Mouse (Mus musculus) MEL (cell line): ENCODE results near the gene Il17c. TPM values are rescaled to one million over a fixed set of nuclear protein-coding genes. Genes with fewer than 3 reads are reported as not detected.

Experiments
- DNase-seq: peaks from one replicate; pipeline ENCODE4 v3.0.0; 2011; ENCODE audit warnings: low read depth, low spot score
- H3K27ac ChIP-seq: 2 replicates; pipeline ENCODE4 v1.5.1; 2012; ENCODE audit warnings: low read depth, mild to moderate bottlenecking, control low read depth, low read length, moderate library complexity; ENCODE audit not compliant: control insufficient read depth
- H3K27me3 ChIP-seq, 2 experiments: fragments of 150-350 bp in 1 of 2; sonication (generic) in 1 of 2; 2 replicates each; pipeline ENCODE4 v1.6.1; 2012; ENCODE audit warnings: low read length in 2 of 2, mild to moderate bottlenecking in 2 of 2, improper control_type of control experiment in 1 of 2, moderate library complexity in 1 of 2; ENCODE audit not compliant: insufficient read depth in 2 of 2, control insufficient read depth in 1 of 2
- H3K36me3 ChIP-seq, 2 experiments: 2 replicates each; pipeline ENCODE4 v1.6.1; 2012 to 2014; ENCODE audit warnings: low read length in 2 of 2, improper control_type of control experiment in 1 of 2, inconsistent platforms in 1 of 2, mild to moderate bottlenecking in 1 of 2; ENCODE audit not compliant: insufficient read depth in 2 of 2, control insufficient read depth in 1 of 2
- H3K4me1 ChIP-seq, 2 experiments: fragments of 150-350 bp in 1 of 2; sonication (generic) in 1 of 2; 2 replicates each; pipeline ENCODE4 v1.6.1; 2012; ENCODE audit warnings: low read length in 2 of 2, improper control_type of control experiment in 1 of 2, mild to moderate bottlenecking in 1 of 2; ENCODE audit not compliant: insufficient read depth in 2 of 2, control insufficient read depth in 1 of 2
- H3K4me3 ChIP-seq, 2 experiments: fragments of 150-350 bp in 1 of 2; sonication (generic) in 1 of 2; 2 replicates each; pipeline ENCODE4 v1.5.1; 2012; ENCODE audit warnings: low read depth in 2 of 2, low read length in 2 of 2, mild to moderate bottlenecking in 2 of 2, moderate library complexity in 2 of 2, control low read depth in 1 of 2, improper control_type of control experiment in 1 of 2; ENCODE audit not compliant: control insufficient read depth in 1 of 2, insufficient read depth in 1 of 2
- H3K79me2 ChIP-seq: 2 replicates; pipeline ENCODE4 v1.6.1; 2012; ENCODE audit warnings: mild to moderate bottlenecking, low read length, moderate library complexity; ENCODE audit not compliant: control insufficient read depth, poor library complexity, insufficient read depth
- H3K9ac ChIP-seq: 2 replicates; pipeline ENCODE4 v1.6.1; 2012; ENCODE audit warnings: low read depth, mild to moderate bottlenecking, control low read depth, low read length, moderate library complexity; ENCODE audit not compliant: control insufficient read depth, poor library complexity, severe bottlenecking
- H3K9me3 ChIP-seq: fragments of 150-350 bp; sonication (generic); replicated peaks from 2 replicates; pipeline ENCODE4 v1.6.1; 2012; ENCODE audit warnings: mild to moderate bottlenecking, low read length, improper control_type of control experiment, moderate library complexity; ENCODE audit not compliant: insufficient read depth
- BHLHE40 ChIP-seq: IDR thresholded peaks from 2 replicates; pipeline ENCODE4 v1.6.1; 2012; ENCODE audit warnings: low read depth, mild to moderate bottlenecking, inconsistent platforms, low read length, improper control_type of control experiment, borderline replicate concordance
- CHD1 ChIP-seq: IDR thresholded peaks from 2 replicates; pipeline ENCODE4 v1.6.1; 2012; ENCODE audit warnings: low read depth, mild to moderate bottlenecking, inconsistent platforms, low read length, improper control_type of control experiment
- CHD2 ChIP-seq: IDR thresholded peaks from 2 replicates; pipeline ENCODE4 v1.6.1; 2011; ENCODE audit warnings: low read length, improper control_type of control experiment
- CTCF ChIP-seq, 3 experiments: IDR thresholded peaks in 2 of 3; conservative IDR thresholded peaks in 1 of 3; 2 replicates each; pipeline ENCODE4 v1.5.1; 2011 to 2012; ENCODE audit warnings: low read length in 3 of 3, low read depth in 2 of 3, mild to moderate bottlenecking in 2 of 3, improper control_type of control experiment in 1 of 3, inconsistent platforms in 1 of 3, mixed read lengths in 1 of 3, moderate library complexity in 1 of 3; ENCODE audit not compliant: control insufficient read depth in 1 of 3, insufficient read depth in 1 of 3, poor library complexity in 1 of 3, severe bottlenecking in 1 of 3
- GABPA ChIP-seq: IDR thresholded peaks from 2 replicates; pipeline ENCODE4 v1.6.1; 2012; ENCODE audit warnings: low read depth, mild to moderate bottlenecking, inconsistent platforms, low read length, improper control_type of control experiment, moderate library complexity
- GATA1 ChIP-seq: IDR thresholded peaks from 2 replicates; pipeline ENCODE4 v1.6.1; 2011; ENCODE audit warnings: low read depth, low read length, improper control_type of control experiment
- HCFC1 ChIP-seq: IDR thresholded peaks from 2 replicates; pipeline ENCODE4 v1.6.1; 2012; ENCODE audit warnings: low read depth, mild to moderate bottlenecking, inconsistent platforms, low read length, improper control_type of control experiment, moderate library complexity
- MAX ChIP-seq: IDR thresholded peaks from 2 replicates; pipeline ENCODE4 v1.6.1; 2011; ENCODE audit warnings: low read length, improper control_type of control experiment
- MAZ ChIP-seq: IDR thresholded peaks from 2 replicates; pipeline ENCODE4 v1.6.1; 2012; ENCODE audit warnings: low read depth, mild to moderate bottlenecking, inconsistent platforms, low read length, improper control_type of control experiment
- MEF2A ChIP-seq: IDR thresholded peaks from 2 replicates; pipeline ENCODE4 v1.6.1; 2014; ENCODE audit warnings: low read depth, mild to moderate bottlenecking, inconsistent platforms, low read length, improper control_type of control experiment; ENCODE audit not compliant: poor library complexity, insufficient replicate concordance, severe bottlenecking; ENCODE audit errors: extremely low read depth
- MYB ChIP-seq: IDR thresholded peaks from 2 replicates; pipeline ENCODE4 v1.6.1; 2011; ENCODE audit warnings: mild to moderate bottlenecking, low read depth, low read length, improper control_type of control experiment
- MYC ChIP-seq: IDR thresholded peaks from 2 replicates; pipeline ENCODE4 v1.6.1; 2011; ENCODE audit warnings: low read depth, mild to moderate bottlenecking, low read length, improper control_type of control experiment, moderate library complexity
- NELFE ChIP-seq: IDR thresholded peaks from 2 replicates; pipeline ENCODE4 v1.6.1; 2011; ENCODE audit warnings: low read depth, low read length, improper control_type of control experiment
- NRF1 ChIP-seq: IDR thresholded peaks from 2 replicates; pipeline ENCODE4 v1.6.1; 2014; ENCODE audit warnings: low read depth, mild to moderate bottlenecking, inconsistent platforms, low read length, improper control_type of control experiment, moderate library complexity; ENCODE audit not compliant: poor library complexity, insufficient read depth, severe bottlenecking
- POLR2A ChIP-seq, 2 experiments: IDR thresholded peaks; 2 replicates each; pipeline ENCODE4 v1.6.1; 2011 to 2012; ENCODE audit warnings: low read length in 2 of 2, mild to moderate bottlenecking in 2 of 2, control low read depth in 1 of 2, improper control_type of control experiment in 1 of 2, low read depth in 1 of 2, moderate library complexity in 1 of 2; ENCODE audit not compliant: control insufficient read depth in 1 of 2, insufficient read depth in 1 of 2, poor library complexity in 1 of 2
- POLR2AphosphoS2 ChIP-seq: IDR thresholded peaks from 2 replicates; pipeline ENCODE4 v1.6.1; 2011; ENCODE audit warnings: low read length, improper control_type of control experiment
- RAD21 ChIP-seq: IDR thresholded peaks from 2 replicates; pipeline ENCODE4 v1.6.1; 2011; ENCODE audit warnings: mild to moderate bottlenecking, low read depth, low read length, improper control_type of control experiment
- RCOR1 ChIP-seq: IDR thresholded peaks from 2 replicates; pipeline ENCODE4 v1.6.1; 2012; ENCODE audit warnings: low read depth, mild to moderate bottlenecking, inconsistent platforms, low read length, improper control_type of control experiment
- TCF12 ChIP-seq: IDR thresholded peaks from 2 replicates; pipeline ENCODE4 v1.6.1; 2014; ENCODE audit warnings: low read depth, mild to moderate bottlenecking, inconsistent platforms, low read length, improper control_type of control experiment, moderate library complexity
- USF1 ChIP-seq: IDR thresholded peaks from 2 replicates; pipeline ENCODE4 v1.6.1; 2014; ENCODE audit warnings: low read depth, mild to moderate bottlenecking, inconsistent platforms, low read length, improper control_type of control experiment, moderate library complexity
- USF2 ChIP-seq, 2 experiments: IDR thresholded peaks; 2 replicates each; pipeline ENCODE4 v1.6.1; 2011 to 2012; ENCODE audit warnings: improper control_type of control experiment in 2 of 2, low read length in 2 of 2, borderline replicate concordance in 1 of 2, inconsistent platforms in 1 of 2, low read depth in 1 of 2, mild to moderate bottlenecking in 1 of 2; ENCODE audit not compliant: insufficient read depth in 1 of 2
- ZC3H11A ChIP-seq: IDR thresholded peaks from 2 replicates; pipeline ENCODE4 v1.6.1; 2012; ENCODE audit warnings: low read depth, mild to moderate bottlenecking, inconsistent platforms, low read length, improper control_type of control experiment
- polyA plus RNA-seq, 2 experiments: library from polyadenylated mRNA; stranded (reverse) in 1 of 2; unstranded in 1 of 2; fragments of >175 nt in 1 of 2; fragments of >200 nt in 1 of 2; gene quantifications; 2 replicates each; pipeline versions ENCODE4 v1.2.1 to v1.2.4; 2012; ENCODE audit warnings: low replicate concordance in 2 of 2, low read depth in 1 of 2; ENCODE audit not compliant: insufficient read length in 2 of 2, insufficient read depth in 1 of 2, missing spikeins in 1 of 2
- total RNA-seq: library from RNA; depleted of rRNA; stranded (reverse); fragments of 300-350 nt; gene quantifications from 2 replicates; pipeline ENCODE4 v1.2.3, GENCODE M21; 2012

The Il17c gene
- total and polyA plus RNA-seq, 3 experiments = 0.43 TPM; not detected in 2

GRCm38 (mm10) chr8:122393717-122394116, 28.1 kb upstream of the Il17c start (continued):
- no peak for TF ChIP-seq HCFC1
- TF ChIP-seq, all 39 proteins: peak for 0

GRCm38 (mm10) chr8:122395291-122395690, 26.5 kb upstream of the Il17c start:
- DNase-seq = no peak
- Histone ChIP-seq H3K27ac (no peak overlapping the region), H3K36me3 (peaks cover 0 to 39% of the 10 kb centered on the region in 2 experiments; a peak in 2 of 4 replicates), H3K9me3 (no peaks in the 10 kb centered on the region), H3K27me3 (no peaks in the 10 kb centered on the region), H3K4me1 (no peaks in the 10 kb centered on the region), H3K9ac (no peak overlapping the region), H3K79me2 (no peaks in the 10 kb centered on the region), H3K4me3 (no peak overlapping the region)
- TF ChIP-seq CHD1 (no peak), NRF1 (no peak), RAD21 (no peak), GATA1 (no peak), RCOR1 (no peak), CHD2 (no peak), TCF12 (no peak), BHLHE40 (no peak), MEF2A (no peak), MYC (no peak), NELFE (no peak)

- no peaks in the 10 kb centered on the region for H3K4me1 ChIP-seq
- no peak overlapping the region for H3K9ac ChIP-seq
- TF ChIP-seq MYB (no peak), GABPA (no peak), POLR2AphosphoS2 (no peak), USF1 (no peak), MEF2A (no peak), CTCF (IDR thresholded peaks at IDR 0.05 in 2 of 3, conservative IDR thresholded peaks at IDR 0.05 in 1 of 3; ENCODE audit: control insufficient read depth in 1 of 3, insufficient read depth in 1 of 3, low read depth in 2 of 3, low read length in 3 of 3, poor library complexity in 1 of 3, severe bottlenecking in 1 of 3) (no peak), RAD21 (no peak), USF2 (IDR thresholded peaks at IDR 0.05; ENCODE audit: borderline replicate concordance in 1 of 2, insufficient read depth in 1 of 2, low read depth in 1 of 2, low read length in 2 of 2) (no peak), MAZ (no peak), MAX (no peak), POLR2A (IDR thresholded peaks at IDR 0.05; ENCODE audit: control insufficient read depth in 1 of 2, insufficient read depth in 1 of 2, low read depth in 1 of 2, low read length in 2 of 2, poor library complexity in 1 of 2) (no peak), ZC3H11A (no peak), CHD2 (no peak), GATA1 (no peak)
- TF ChIP-seq, all 39 proteins: peak for 0
- H3K9me3 ChIP-seq = no peaks in the 10 kb centered on the region
- H3K4me3 ChIP-seq = no peak overlapping the region
- no peaks in the 10 kb centered on the region for H3K79me2 ChIP-seq
- H3K27ac ChIP-seq = no peak overlapping the region
- H3K27me3 ChIP-seq = no peaks in the 10 kb centered on the region
- peaks cover 0 to 49% of the 10 kb centered on the region in 2 experiments; a peak in 2 of 4 replicates for H3K36me3 ChIP-seq
- DNase-seq = no peak
Observed at GRCm38 (mm10) chr8:122398186-122398585, 23.6 kb upstream of the Il17c start.
